Mouse (Mus musculus) olfactory bulb, adult 2 months (tissue): Measurements from ENCODE around the gene Cxcl2. TPM values are rescaled to one million over a fixed set of nuclear protein-coding genes. Genes with fewer than 3 reads are reported as not detected.

ENCODE experiments used
- H3K27ac ChIP-seq: fragments of 200-500 bp; 2 replicates; pipeline ENCODE4 v1.5.1; 2012; ENCODE audit warnings: low read depth, low read length; ENCODE audit not compliant: insufficient read depth
- H3K4me1 ChIP-seq: fragments of 200-500 bp; 2 replicates; pipeline ENCODE4 v1.6.1; 2012; ENCODE audit warnings: low read length; ENCODE audit not compliant: control insufficient read depth, insufficient read depth
- H3K4me3 ChIP-seq: fragments of 200-500 bp; 2 replicates; pipeline ENCODE4 v1.5.1; 2012; ENCODE audit warnings: mild to moderate bottlenecking, low read depth, low read length, moderate library complexity; ENCODE audit not compliant: insufficient read depth
- CTCF ChIP-seq: fragments of 200-500 bp; IDR thresholded peaks from 2 replicates; pipeline ENCODE4 v1.5.1; 2012; ENCODE audit warnings: low read depth, mild to moderate bottlenecking, low read length, moderate library complexity; ENCODE audit not compliant: insufficient read depth
- POLR2A ChIP-seq: fragments of 200-500 bp; IDR thresholded peaks from 2 replicates; pipeline ENCODE4 v1.6.1; 2012; ENCODE audit warnings: mild to moderate bottlenecking, low read depth, low read length, moderate library complexity; ENCODE audit not compliant: insufficient read depth
- WGBS: fragments of 180-500 bp; shearing (Covaris S2); methylation state at CpG from one replicate; pipeline ENCODE4 v1.1.7; 2018; 5-methylcytosine and 5-hydroxymethylcytosine counted together
- polyA plus RNA-seq: library from polyadenylated mRNA; stranded (reverse); fragments of >200 nt; gene quantifications from 2 replicates; pipeline ENCODE4 v1.2.4, GENCODE M21; 2012; ENCODE audit warnings: low replicate concordance; ENCODE audit not compliant: missing spikeins, insufficient read depth, insufficient read length

Gene Cxcl2
- polyA plus RNA-seq, 1 experiment: not detected

GRCm38 (mm10) chr5:90951475-90951874, 47.8 kb downstream of the Cxcl2 start:
- H3K4me1 ChIP-seq: no peaks in the 10 kb centered on the region
- 23% methylated on average over 2 of the region's 2 CpGs for WGBS
- no peak overlapping the region for H3K4me3 ChIP-seq
- no peak for TF ChIP-seq CTCF
- TF ChIP-seq POLR2A: no peak
- no peak overlapping the region for H3K27ac ChIP-seq

- WGBS: 91% methylated on average over 8 of the region's 8 CpGs
- TF ChIP-seq CTCF: no peak
- TF ChIP-seq POLR2A: no peak
- H3K4me1 ChIP-seq: no peaks in the 10 kb centered on the region
- H3K27ac ChIP-seq: no peak overlapping the region
- no peak overlapping the region for H3K4me3 ChIP-seq
Measured at GRCm38 (mm10) chr5:90952731-90953481, 49.2 kb downstream of the Cxcl2 start.

Other genes with a start within 250 kb of the Cxcl2 start
- not detected in 2 replicates for gene Cxcl5, start 144.5 kb upstream of the Cxcl2 start, polyA plus RNA-seq
- not detected in 2 replicates for gene Ppbp, start 135.4 kb upstream of the Cxcl2 start, polyA plus RNA-seq
- not detected in 2 replicates for gene Pf4, start 131.4 kb upstream of the Cxcl2 start, polyA plus RNA-seq
- gene Cxcl3, start 117.8 kb upstream of the Cxcl2 start, polyA plus RNA-seq: not detected in 2 replicates
- gene Cxcl15, start 109.3 kb upstream of the Cxcl2 start, polyA plus RNA-seq: not detected in 2 replicates
- not detected in 2 replicates for gene Cxcl1, start 12.6 kb upstream of the Cxcl2 start, polyA plus RNA-seq
- gene Mthfd2l, start 27.2 kb downstream of the Cxcl2 start, polyA plus RNA-seq: not detected in 2 replicates
- gene Epgn, start 123.6 kb downstream of the Cxcl2 start, polyA plus RNA-seq: not detected in 2 replicates
- not detected in 2 replicates for gene Ereg, start 170.8 kb downstream of the Cxcl2 start, polyA plus RNA-seq
- gene Areg, start 235.7 kb downstream of the Cxcl2 start, polyA plus RNA-seq: not detected in 2 replicates